Mouse (Mus musculus): ENCODE data around the gene Slc16a13. TPM values are rescaled to one million over a fixed set of nuclear protein-coding genes. Genes with fewer than 3 reads are reported as not detected.

Gene Slc16a13
- total RNA-seq, 1 experiment, result 12.4 TPM

GRCm38 (mm10) chr11:70218039-70218438 is 2.8 kb downstream of the Slc16a13 start:
- no peak overlapping the region for H3K9ac ChIP-seq (ENCODE audit: insufficient read depth, low read depth, low read length, poor library complexity, severe bottlenecking)
- H3K27ac ChIP-seq (ENCODE audit: insufficient read depth, low read depth, low read length, poor library complexity, severe bottlenecking), result no peak overlapping the region
- H3K36me3 ChIP-seq (ENCODE audit: control insufficient read depth, insufficient read depth, low read length, poor library complexity, severe bottlenecking), result peaks cover 9% of the 10 kb centered on the region
- H3K4me3 ChIP-seq (ENCODE audit: insufficient read depth in 1 of 2, low read depth in 1 of 2, low read length in 2 of 2, poor library complexity in 1 of 2, severe bottlenecking in 1 of 2), result no peak overlapping the region
- H3K9me3 ChIP-seq (ENCODE audit: control insufficient read depth, insufficient read depth, low read depth, low read length), result no peaks in the 10 kb centered on the region
- DNase-seq (ENCODE audit: low read depth, low spot score), result no peak
- in situ Hi-C loops (cut with MboI; ENCODE audit: low sequenced_read_pairs in 2 of 2, unreplicated experiment in 2 of 2), result loop anchor here in 1 of 2 experiments (10.0 kb wide), 1 partner anchor 283 kb away; the partner anchor contains the start of gene Ybx2
- H3K4me1 ChIP-seq (ENCODE audit: control insufficient read depth in 2 of 2, insufficient read depth in 2 of 2, low read length in 2 of 2, poor library complexity in 1 of 2), result peaks cover 4 to 20% of the 10 kb centered on the region in 2 experiments; a peak in 3 of 4 replicates
- TF ChIP-seq CHD2 (IDR thresholded peaks at IDR 0.05; ENCODE audit: low read depth, low read length) (no peak), ZNF384 (IDR thresholded peaks at IDR 0.05; ENCODE audit: low read depth, low read length) (no peak)

GRCm38 (mm10) chr11:70216103-70216502 is 4.8 kb downstream of the Slc16a13 start:
- no peak for TF ChIP-seq MAFK (IDR thresholded peaks at IDR 0.05; ENCODE audit: insufficient read depth, low read depth, low read length)
- no peak for TF ChIP-seq ZC3H11A (IDR thresholded peaks at IDR 0.05; ENCODE audit: borderline replicate concordance, low read depth, low read length)
- TF ChIP-seq HCFC1 (IDR thresholded peaks at IDR 0.05; ENCODE audit: borderline replicate concordance, insufficient read depth, low read length), result no peak
- TF ChIP-seq CHD2 (IDR thresholded peaks at IDR 0.05; ENCODE audit: low read depth, low read length), result no peak
- no peak for TF ChIP-seq ZNF384 (IDR thresholded peaks at IDR 0.05; ENCODE audit: low read depth, low read length)
- H3K27ac ChIP-seq (ENCODE audit: insufficient read depth, low read depth, low read length, poor library complexity, severe bottlenecking), result no peak overlapping the region
- H3K9ac ChIP-seq (ENCODE audit: insufficient read depth, low read depth, low read length, poor library complexity, severe bottlenecking), result no peak overlapping the region
- peaks cover 9% of the 10 kb centered on the region for H3K36me3 ChIP-seq (ENCODE audit: control insufficient read depth, insufficient read depth, low read length, poor library complexity, severe bottlenecking)
- in situ Hi-C loops (cut with MboI; ENCODE audit: low sequenced_read_pairs in 2 of 2, unreplicated experiment in 2 of 2), result loop anchor here in 1 of 2 experiments (10.0 kb wide), 1 partner anchor 281 kb away; the partner anchor contains the start of gene Ybx2
- H3K4me1 ChIP-seq (ENCODE audit: control insufficient read depth in 2 of 2, insufficient read depth in 2 of 2, low read length in 2 of 2, poor library complexity in 1 of 2), result peaks cover 2 to 18% of the 10 kb centered on the region in 2 experiments; a peak in 2 of 4 replicates
- DNase-seq (ENCODE audit: low read depth, low spot score), result no peak
- H3K9me3 ChIP-seq (ENCODE audit: control insufficient read depth, insufficient read depth, low read depth, low read length), result no peaks in the 10 kb centered on the region
- H3K4me3 ChIP-seq (ENCODE audit: insufficient read depth in 1 of 2, low read depth in 1 of 2, low read length in 2 of 2, poor library complexity in 1 of 2, severe bottlenecking in 1 of 2), result no peak overlapping the region

GRCm38 (mm10) chr11:70215301-70215700 is 5.6 kb downstream of the Slc16a13 start:
- TF ChIP-seq HCFC1 (IDR thresholded peaks at IDR 0.05; ENCODE audit: borderline replicate concordance, insufficient read depth, low read length), result no peak
- TF ChIP-seq ZNF384 (IDR thresholded peaks at IDR 0.05; ENCODE audit: low read depth, low read length), result no peak
- H3K27ac ChIP-seq (ENCODE audit: insufficient read depth, low read depth, low read length, poor library complexity, severe bottlenecking), result no peak overlapping the region
- in situ Hi-C loops (cut with MboI; ENCODE audit: low sequenced_read_pairs in 2 of 2, unreplicated experiment in 2 of 2), result loop anchor here in 1 of 2 experiments (10.0 kb wide), 1 partner anchor 280 kb away; the partner anchor contains the start of gene Ybx2
- DNase-seq (ENCODE audit: low read depth, low spot score), result no peak
- H3K4me3 ChIP-seq (ENCODE audit: insufficient read depth in 1 of 2, low read depth in 1 of 2, low read length in 2 of 2, poor library complexity in 1 of 2, severe bottlenecking in 1 of 2), result peak overlapping the region; percentile 37 to 63; a peak in 3 of 4 replicates
- no peaks in the 10 kb centered on the region for H3K9me3 ChIP-seq (ENCODE audit: control insufficient read depth, insufficient read depth, low read depth, low read length)
- peaks cover 9% of the 10 kb centered on the region for H3K36me3 ChIP-seq (ENCODE audit: control insufficient read depth, insufficient read depth, low read length, poor library complexity, severe bottlenecking)
- H3K9ac ChIP-seq (ENCODE audit: insufficient read depth, low read depth, low read length, poor library complexity, severe bottlenecking), result peak overlapping the region; percentile 32; the same call in 1 of the 2 replicates
- peaks cover 2 to 21% of the 10 kb centered on the region in 2 experiments; a peak in 2 of 4 replicates for H3K4me1 ChIP-seq (ENCODE audit: control insufficient read depth in 2 of 2, insufficient read depth in 2 of 2, low read length in 2 of 2, poor library complexity in 1 of 2)

- TF ChIP-seq ZC3H11A (IDR thresholded peaks at IDR 0.05; ENCODE audit: borderline replicate concordance, low read depth, low read length), result no peak
- no peak for TF ChIP-seq CHD2 (IDR thresholded peaks at IDR 0.05; ENCODE audit: low read depth, low read length)
- no peak for TF ChIP-seq MAFK (IDR thresholded peaks at IDR 0.05; ENCODE audit: insufficient read depth, low read depth, low read length)
- no peak for TF ChIP-seq ZNF384 (IDR thresholded peaks at IDR 0.05; ENCODE audit: low read depth, low read length)
- TF ChIP-seq HCFC1 (IDR thresholded peaks at IDR 0.05; ENCODE audit: borderline replicate concordance, insufficient read depth, low read length), result no peak
- in situ Hi-C loops (cut with MboI; ENCODE audit: low sequenced_read_pairs in 2 of 2, unreplicated experiment in 2 of 2), result loop anchor here in 1 of 2 experiments (10.0 kb wide), 1 partner anchor 280 kb away; the partner anchor contains the start of gene Ybx2
- Histone ChIP-seq H3K4me3 (ENCODE audit: insufficient read depth in 1 of 2, low read depth in 1 of 2, low read length in 2 of 2, poor library complexity in 1 of 2, severe bottlenecking in 1 of 2) (peak overlapping the region; percentile 37 to 63), H3K4me1 (ENCODE audit: control insufficient read depth in 2 of 2, insufficient read depth in 2 of 2, low read length in 2 of 2, poor library complexity in 1 of 2) (peaks cover 2 to 21% of the 10 kb centered on the region in 2 experiments; a peak in 2 of 4 replicates), H3K36me3 (ENCODE audit: control insufficient read depth, insufficient read depth, low read length, poor library complexity, severe bottlenecking) (peaks cover 9% of the 10 kb centered on the region), H3K27ac (ENCODE audit: insufficient read depth, low read depth, low read length, poor library complexity, severe bottlenecking) (no peak overlapping the region), H3K9me3 (ENCODE audit: control insufficient read depth, insufficient read depth, low read depth, low read length) (no peaks in the 10 kb centered on the region), H3K9ac (ENCODE audit: insufficient read depth, low read depth, low read length, poor library complexity, severe bottlenecking) (peak overlapping the region; percentile 26; the same call in 1 of the 2 replicates)
- no peak for DNase-seq (ENCODE audit: low read depth, low spot score)
These were observed 6.0 kb downstream of the Slc16a13 start for GRCm38 (mm10) chr11:70214856-70215209.
